Mouse (Mus musculus): ENCODE results near the gene Vmac.

DNA sequence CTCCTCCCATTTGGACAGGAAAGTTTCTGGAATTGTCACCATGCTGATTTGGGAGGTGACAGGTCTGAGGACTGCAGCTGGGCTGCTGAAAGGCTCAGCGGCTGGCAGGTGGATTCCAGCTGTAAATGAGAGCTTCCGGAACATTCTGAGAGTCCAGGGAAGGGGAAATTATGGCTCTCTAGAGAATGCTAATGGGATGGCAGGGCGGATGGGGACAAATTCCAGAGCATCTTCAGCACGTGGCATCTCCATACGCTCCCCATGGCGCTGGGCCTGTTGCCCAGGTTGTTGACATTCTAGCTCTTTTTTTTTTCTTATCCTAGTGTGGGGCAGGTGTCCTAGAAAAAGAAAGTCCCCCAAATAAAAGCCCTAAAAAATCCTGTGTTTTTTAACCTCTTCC lies 11.3 kb upstream of the Vmac start:
- TF ChIP-seq POLR2AphosphoS5 (IDR thresholded peaks at IDR 0.05; ENCODE audit: insufficient replicate concordance, low read depth, low read length) (no peak), CTCF (IDR thresholded peaks at IDR 0.05; ENCODE audit: low read depth, low read length) (no peak), TAL1 (conservative IDR thresholded peaks at IDR 0.05; ENCODE audit: low read depth, low read length) (no peak)

Measured in G1E (cell line).